Mouse (Mus musculus) MEL (cell line): Measurements from ENCODE around the gene Il18r1.

Source experiments
- CHD2 ChIP-seq: IDR thresholded peaks from 2 replicates; pipeline ENCODE4 v1.6.1; 2011; ENCODE audit warnings: low read length, improper control_type of control experiment
- CTCF ChIP-seq, 3 experiments: IDR thresholded peaks in 2 of 3; conservative IDR thresholded peaks in 1 of 3; 2 replicates each; pipeline ENCODE4 v1.5.1; 2011 to 2012; ENCODE audit warnings: low read length in 3 of 3, low read depth in 2 of 3, mild to moderate bottlenecking in 2 of 3, improper control_type of control experiment in 1 of 3, inconsistent platforms in 1 of 3, mixed read lengths in 1 of 3, moderate library complexity in 1 of 3; ENCODE audit not compliant: control insufficient read depth in 1 of 3, insufficient read depth in 1 of 3, poor library complexity in 1 of 3, severe bottlenecking in 1 of 3
- E2F4 ChIP-seq: IDR thresholded peaks from 2 replicates; pipeline ENCODE4 v1.6.1; 2011; ENCODE audit warnings: low read depth, low read length, improper control_type of control experiment, borderline replicate concordance
- EP300 ChIP-seq, 2 experiments: IDR thresholded peaks; 2 replicates each; pipeline ENCODE4 v1.6.1; 2011; ENCODE audit warnings: improper control_type of control experiment in 2 of 2, low read length in 2 of 2, low read depth in 1 of 2, mild to moderate bottlenecking in 1 of 2
- HCFC1 ChIP-seq: IDR thresholded peaks from 2 replicates; pipeline ENCODE4 v1.6.1; 2012; ENCODE audit warnings: low read depth, mild to moderate bottlenecking, inconsistent platforms, low read length, improper control_type of control experiment, moderate library complexity
- MAFK ChIP-seq: IDR thresholded peaks from 2 replicates; pipeline ENCODE4 v1.6.1; 2011; ENCODE audit warnings: low read depth, mild to moderate bottlenecking, low read length, improper control_type of control experiment, borderline replicate concordance
- MAZ ChIP-seq: IDR thresholded peaks from 2 replicates; pipeline ENCODE4 v1.6.1; 2012; ENCODE audit warnings: low read depth, mild to moderate bottlenecking, inconsistent platforms, low read length, improper control_type of control experiment
- MXI1 ChIP-seq: IDR thresholded peaks from 2 replicates; pipeline ENCODE4 v1.6.1; 2011; ENCODE audit warnings: mild to moderate bottlenecking, low read depth, low read length, improper control_type of control experiment
- POLR2A ChIP-seq, 2 experiments: IDR thresholded peaks; 2 replicates each; pipeline ENCODE4 v1.6.1; 2011 to 2012; ENCODE audit warnings: low read length in 2 of 2, mild to moderate bottlenecking in 2 of 2, control low read depth in 1 of 2, improper control_type of control experiment in 1 of 2, low read depth in 1 of 2, moderate library complexity in 1 of 2; ENCODE audit not compliant: control insufficient read depth in 1 of 2, insufficient read depth in 1 of 2, poor library complexity in 1 of 2
- RCOR1 ChIP-seq: IDR thresholded peaks from 2 replicates; pipeline ENCODE4 v1.6.1; 2012; ENCODE audit warnings: low read depth, mild to moderate bottlenecking, inconsistent platforms, low read length, improper control_type of control experiment
- UBTF ChIP-seq: IDR thresholded peaks from 2 replicates; pipeline ENCODE4 v1.6.1; 2012; ENCODE audit warnings: low read depth, mild to moderate bottlenecking, inconsistent platforms, low read length, improper control_type of control experiment, moderate library complexity, borderline replicate concordance; ENCODE audit not compliant: insufficient read depth
- ZC3H11A ChIP-seq: IDR thresholded peaks from 2 replicates; pipeline ENCODE4 v1.6.1; 2012; ENCODE audit warnings: low read depth, mild to moderate bottlenecking, inconsistent platforms, low read length, improper control_type of control experiment
- ZNF384 ChIP-seq: IDR thresholded peaks from 2 replicates; pipeline ENCODE4 v1.6.1; 2012; ENCODE audit warnings: low read depth, mild to moderate bottlenecking, inconsistent platforms, low read length, improper control_type of control experiment

- TF ChIP-seq ZC3H11A, result no peak
- no peak for TF ChIP-seq POLR2A (IDR thresholded peaks at IDR 0.05; ENCODE audit: control insufficient read depth in 1 of 2, insufficient read depth in 1 of 2, low read depth in 1 of 2, low read length in 2 of 2, poor library complexity in 1 of 2)
- no peak for TF ChIP-seq MAZ
- no peak for TF ChIP-seq CHD2
- TF ChIP-seq MAFK, result no peak
- no peak for TF ChIP-seq ZNF384
- TF ChIP-seq CTCF (IDR thresholded peaks at IDR 0.05 in 2 of 3, conservative IDR thresholded peaks at IDR 0.05 in 1 of 3; ENCODE audit: control insufficient read depth in 1 of 3, insufficient read depth in 1 of 3, low read depth in 2 of 3, low read length in 3 of 3, poor library complexity in 1 of 3, severe bottlenecking in 1 of 3), result no peak
- TF ChIP-seq RCOR1, result no peak
- no peak for TF ChIP-seq HCFC1
- TF ChIP-seq E2F4, result no peak
- no peak for TF ChIP-seq MXI1
- no peak for TF ChIP-seq EP300 (IDR thresholded peaks at IDR 0.05; ENCODE audit: low read depth in 1 of 2, low read length in 2 of 2)
- TF ChIP-seq UBTF, result no peak
These were observed 7.0 kb downstream of the Il18r1 start for GRCm38 (mm10) chr1:40472401-40472800.
